In the genomic region with DNA sequence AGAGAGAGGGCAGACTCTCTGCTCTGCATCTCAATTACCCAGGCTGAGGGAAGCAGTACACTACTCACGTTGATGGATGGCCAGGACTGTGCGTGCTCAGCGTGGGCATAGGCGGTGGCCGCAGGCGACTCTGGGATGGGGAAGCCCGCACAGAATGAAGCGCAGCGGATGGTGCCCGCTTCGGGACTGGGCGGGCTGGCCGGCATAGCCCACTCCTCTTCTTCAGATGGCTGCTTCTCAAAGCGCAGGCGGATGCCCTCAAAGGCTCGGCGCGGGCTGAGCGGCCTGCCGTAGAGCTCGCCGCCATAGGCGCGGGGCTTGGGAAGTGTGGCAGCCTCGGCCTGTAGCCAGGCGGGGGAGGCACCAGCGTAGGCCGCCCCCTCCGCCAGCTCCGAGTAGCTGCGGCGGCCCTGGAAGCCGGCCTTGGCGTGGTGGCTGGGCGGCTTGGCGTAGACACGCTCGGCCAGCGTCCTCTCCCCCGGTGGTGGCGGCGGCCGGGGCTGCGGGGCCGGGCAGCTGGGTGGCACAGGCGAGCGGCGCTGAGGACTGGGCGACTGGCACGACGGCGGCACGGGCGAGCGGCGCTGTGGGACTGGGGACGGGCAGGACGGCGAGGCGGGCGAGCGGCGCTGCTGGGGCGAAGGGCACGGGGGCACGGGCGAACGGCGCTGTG, we compare ENCODE assay signal across 8 mouse cellular contexts. TPM values are rescaled to one million over a fixed set of nuclear protein-coding genes. Genes with fewer than 3 reads are reported as not detected.
A peak's percentile ranks its signal among the peaks of the same experiment; 100 is the strongest.
DNase-seq lines count a peak whose midpoint lies in the region; ATAC-seq and TF ChIP-seq lines count a peak whose summit lies in the region.

No protein-coding gene starts in this region.

- peak; percentile 66 for DNase-seq in lung, embryonic 14.5 days
- DNase-seq in lung, adult 18-20 months = no peak
- peak; percentile 63 for DNase-seq in cerebellum, adult 9-11 months
- peak; percentile 67 for DNase-seq in left cerebral cortex, postnatal 4 days
- no peak for DNase-seq in thymus, postnatal 10 days (ENCODE audit: low spot score in 2 of 2)

- 16% methylated on average over 66 of the region's 69 CpGs for WGBS in lung, embryonic 14.5 days
- WGBS in heart, embryonic 14.5 days = 12% methylated on average over 57 of the region's 69 CpGs
- 45% methylated on average over 69 of the region's 69 CpGs for WGBS in olfactory bulb, adult 2 months

- TF ChIP-seq POLR2A in olfactory bulb, adult 2 months (IDR thresholded peaks at IDR 0.05; ENCODE audit: insufficient read depth, low read depth, low read length) = no peak

- peaks cover 47% of the 10 kb centered on the region; the same call in 1 of the 2 replicates for H3K36me3 ChIP-seq in lung, embryonic 14.5 days (ENCODE audit: insufficient read depth)
- H3K36me3 ChIP-seq in heart, embryonic 14.5 days (ENCODE audit: control insufficient read depth, insufficient read depth, low read length) = peaks cover 29% of the 10 kb centered on the region

- peaks cover 11% of the 10 kb centered on the region; the same call in 1 of the 2 replicates for H3K27me3 ChIP-seq in lung, embryonic 14.5 days (ENCODE audit: insufficient read depth, low read length)
- peaks cover 37% of the 10 kb centered on the region for H3K27me3 ChIP-seq in heart, embryonic 14.5 days (ENCODE audit: control insufficient read depth, insufficient read depth, low read length)

- intact Hi-C loops in left cerebral cortex, postnatal 4 days (cut with DNase I) = no loop called here

- peak overlapping the region; percentile 34 for H3K4me3 ChIP-seq in lung, embryonic 14.5 days (ENCODE audit: low read depth, low read length)
- H3K4me3 ChIP-seq in heart, embryonic 14.5 days (ENCODE audit: control insufficient read depth in 1 of 2, insufficient read depth in 1 of 2, low read depth in 1 of 2, low read length in 2 of 2) = peak overlapping the region; percentile 34 to 45
- H3K4me3 ChIP-seq in olfactory bulb, adult 2 months (ENCODE audit: insufficient read depth, low read depth, low read length) = peak overlapping the region; percentile 37

- H3K4me1 ChIP-seq in lung, embryonic 14.5 days (ENCODE audit: insufficient read depth) = 0 out of 2 replicates have a peak, but pooled peaks cover 5% of the 10 kb centered on the region
- H3K4me1 ChIP-seq in heart, embryonic 14.5 days (ENCODE audit: control insufficient read depth in 2 of 2, insufficient read depth in 2 of 2, low read length in 2 of 2) = peaks cover 7 to 12% of the 10 kb centered on the region in 2 experiments; a peak in 3 of 4 replicates
- peaks cover 16% of the 10 kb centered on the region for H3K4me1 ChIP-seq in olfactory bulb, adult 2 months (ENCODE audit: control insufficient read depth, insufficient read depth, low read length)

- ATAC-seq in lung, embryonic 14.5 days (ENCODE audit: insufficient read depth) = peak; percentile 28
- 0 out of 2 replicates have a peak, but pooled peaks have one; percentile 12 for ATAC-seq in heart, embryonic 14.5 days (ENCODE audit: insufficient number of reproducible peaks, insufficient read depth, low FRiP score, low read depth)
- no peak for ATAC-seq in erythroblast, adult 5-6 weeks (replicated peaks; ENCODE audit: low FRiP score, poor library complexity, severe bottlenecking)

- no peaks in the 10 kb centered on the region for H3K9me3 ChIP-seq in lung, embryonic 14.5 days (ENCODE audit: low read depth, low read length)
- H3K9me3 ChIP-seq in heart, embryonic 14.5 days (ENCODE audit: control insufficient read depth, low read length) = no peaks in the 10 kb centered on the region

- no peak overlapping the region for H3K27ac ChIP-seq in lung, embryonic 14.5 days (ENCODE audit: low read depth)
- H3K27ac ChIP-seq in heart, embryonic 14.5 days (replicated peaks in 1 of 2; ENCODE audit: control insufficient read depth in 1 of 2, insufficient read depth in 1 of 2, low read depth in 2 of 2, low read length in 2 of 2) = no peak overlapping the region
- H3K27ac ChIP-seq in olfactory bulb, adult 2 months (ENCODE audit: insufficient read depth, low read depth, low read length) = no peak overlapping the region

- H3K4me2 ChIP-seq in lung, embryonic 14.5 days = peak overlapping the region; percentile 65
- peak overlapping the region; percentile 81 for H3K4me2 ChIP-seq in heart, embryonic 14.5 days (ENCODE audit: low read length)

- H3K9ac ChIP-seq in lung, embryonic 14.5 days = peak overlapping the region; percentile 48
- peak overlapping the region; percentile 65 for H3K9ac ChIP-seq in heart, embryonic 14.5 days (ENCODE audit: low read length)

- no peak for TF ChIP-seq CTCF in lung, embryonic 14.5 days (IDR thresholded peaks at IDR 0.05; ENCODE audit: low read depth)
- no peak for TF ChIP-seq CTCF in olfactory bulb, adult 2 months (IDR thresholded peaks at IDR 0.05; ENCODE audit: insufficient read depth, low read depth, low read length)

RNA-seq across cellular contexts. Expression of a gene that starts 12.6 kb away (rescaled TPM):
- polyA plus RNA-seq in lung, embryonic 14.5 days (2014; fragmentation: Nextera tagmentation; extraction: Ambion mirVana) = 9.4 and 10.8 TPM in 2 replicates
- 7.1 and 7.3 TPM in 2 replicates for polyA plus RNA-seq in heart, embryonic 14.5 days (2014; fragmentation: Nextera tagmentation; extraction: Ambion mirVana)
- 10 to 100 TPM; 52.4 to 55.8 TPM for total RNA-seq in left cerebral cortex, postnatal 4 days (2021)
- polyA plus RNA-seq in olfactory bulb, adult 2 months (2012; ENCODE audit: insufficient read depth, insufficient read length, low replicate concordance, missing spikeins) = not detected in 2 replicates
- 0.96 and 2.7 TPM in 2 replicates for total RNA-seq in erythroblast, adult 5-6 weeks (2015; ENCODE audit: low replicate concordance)
- total RNA-seq in erythroblast, adult 5-6 weeks (2017; ENCODE audit: low replicate concordance) = 0.70 and 6.3 TPM in 2 replicates

RNA-seq across cellular contexts. Expression of a gene that starts 23.6 kb away (rescaled TPM):
- polyA plus RNA-seq in lung, embryonic 14.5 days (2014; fragmentation: Nextera tagmentation; extraction: Ambion mirVana) = not detected in 2 replicates
- polyA plus RNA-seq in heart, embryonic 14.5 days (2014; fragmentation: Nextera tagmentation; extraction: Ambion mirVana) = 0.08 TPM in 1 of 2 replicates, not detected in the other
- total RNA-seq in left cerebral cortex, postnatal 4 days (2021) = under 1 TPM; 0.20 to 0.32 TPM
- not detected in 2 replicates for polyA plus RNA-seq in olfactory bulb, adult 2 months (2012; ENCODE audit: insufficient read depth, insufficient read length, low replicate concordance, missing spikeins)
- total RNA-seq in erythroblast, adult 5-6 weeks (2015; ENCODE audit: low replicate concordance) = not detected in 2 replicates
- total RNA-seq in erythroblast, adult 5-6 weeks (2017; ENCODE audit: low replicate concordance) = not detected in 2 replicates

RNA-seq across cellular contexts. Expression of a gene that starts 49.0 kb away (rescaled TPM):
- 81.2 and 83.4 TPM in 2 replicates for polyA plus RNA-seq in lung, embryonic 14.5 days (2014; fragmentation: Nextera tagmentation; extraction: Ambion mirVana)
- polyA plus RNA-seq in heart, embryonic 14.5 days (2014; fragmentation: Nextera tagmentation; extraction: Ambion mirVana) = 38.8 and 40.2 TPM in 2 replicates
- 100 to 1,000 TPM; 151 to 157 TPM for total RNA-seq in left cerebral cortex, postnatal 4 days (2021)
- 234 TPM in 1 of 2 replicates, not detected in the other for polyA plus RNA-seq in olfactory bulb, adult 2 months (2012; ENCODE audit: insufficient read depth, insufficient read length, low replicate concordance, missing spikeins)
- 30.6 and 42.6 TPM in 2 replicates for total RNA-seq in erythroblast, adult 5-6 weeks (2015; ENCODE audit: low replicate concordance)
- 102 and 119 TPM in 2 replicates for total RNA-seq in erythroblast, adult 5-6 weeks (2017; ENCODE audit: low replicate concordance)

Comparison
In these comparisons a context has a peak if more than half of its experiments do, and no peak if none do; other contexts are left out.
1. DNase-seq: peak in lung, embryonic 14.5 days (single experiment), cerebellum, adult 9-11 months (single experiment) and left cerebral cortex, postnatal 4 days (single experiment); none in lung, adult 18-20 months (0 of 2) and thymus, postnatal 10 days (0 of 2).
2. Peak in every context shown above with its lines, with median percentiles within 50 percentile points of each other: H3K4me3 ChIP-seq.